Mouse (Mus musculus) CD4-positive, CD25-positive, alpha-beta regulatory T cell, adult 4 months (primary cell): ENCODE measurements around the gene Gucy2e. TPM values are rescaled to one million over a fixed set of nuclear protein-coding genes. Genes with fewer than 3 reads are reported as not detected.

Experiments
- ATAC-seq: one replicate; pipeline ENCODE4 v1.8.0; 2017
- polyA plus RNA-seq, 2 experiments: library from polyadenylated mRNA; unstranded; fragments of 100-300 nt; shearing (Covaris generic); gene quantifications; one replicate each; pipeline ENCODE4 v1.2.1; 2017

Gucy2e gene
- polyA plus RNA-seq, 2 experiments from 2014 or later = 0.53 TPM; not detected in 1

- ATAC-seq = peak; percentile 96
Measured at GRCm38 (mm10) chr11:69235285-69236060, 1.4 kb downstream of the Gucy2e start.

GRCm38 (mm10) chr11:69233141-69233540 is 3.7 kb downstream of the Gucy2e start:
- no peak for ATAC-seq

GRCm38 (mm10) chr11:69230420-69230819 is 6.4 kb downstream of the Gucy2e start:
- ATAC-seq = no peak

DNA sequence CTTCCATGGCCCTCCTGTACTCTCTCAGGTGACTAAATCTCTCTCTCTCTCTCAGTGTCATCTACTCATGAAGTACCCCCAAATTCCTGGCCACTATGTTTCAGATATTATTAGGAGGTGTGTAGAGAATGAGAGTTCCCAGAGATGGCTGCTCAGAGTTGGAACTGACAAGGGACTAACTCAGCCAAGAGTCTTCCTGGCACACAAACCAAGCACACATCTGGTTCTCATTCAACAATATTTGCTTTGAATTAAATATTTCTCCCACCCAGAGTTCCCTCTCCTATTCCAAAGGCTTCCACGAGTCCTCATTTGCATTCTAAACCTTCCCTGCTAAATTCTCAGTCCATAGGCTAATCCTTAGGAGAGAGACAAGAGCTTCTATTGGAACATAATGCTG is 11.1 kb downstream of the Gucy2e start:
- no peak for ATAC-seq

- ATAC-seq = no peak
Measured at GRCm38 (mm10) chr11:69223101-69223500, 13.7 kb downstream of the Gucy2e start.

DNA sequence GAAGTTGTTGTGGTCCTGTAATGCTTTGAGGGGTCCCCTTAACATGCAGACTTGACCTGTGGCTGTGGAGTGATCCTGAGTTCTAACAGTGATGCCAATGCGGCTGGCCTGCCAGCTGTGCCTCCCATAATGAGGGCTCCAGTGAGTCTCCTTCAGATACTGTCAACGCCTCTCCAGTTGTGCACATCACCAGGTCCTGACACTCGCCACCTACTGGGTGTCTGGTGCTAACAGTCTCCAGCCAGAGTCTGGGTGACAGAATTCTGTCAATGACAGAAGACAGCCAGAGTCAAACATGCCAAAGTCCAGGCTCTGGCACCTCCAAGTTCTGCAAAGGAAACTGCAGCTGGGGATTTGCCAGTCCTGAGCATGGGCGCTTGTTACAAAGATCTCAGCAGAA is 15.8 kb downstream of the Gucy2e start:
- ATAC-seq = no peak

DNA sequence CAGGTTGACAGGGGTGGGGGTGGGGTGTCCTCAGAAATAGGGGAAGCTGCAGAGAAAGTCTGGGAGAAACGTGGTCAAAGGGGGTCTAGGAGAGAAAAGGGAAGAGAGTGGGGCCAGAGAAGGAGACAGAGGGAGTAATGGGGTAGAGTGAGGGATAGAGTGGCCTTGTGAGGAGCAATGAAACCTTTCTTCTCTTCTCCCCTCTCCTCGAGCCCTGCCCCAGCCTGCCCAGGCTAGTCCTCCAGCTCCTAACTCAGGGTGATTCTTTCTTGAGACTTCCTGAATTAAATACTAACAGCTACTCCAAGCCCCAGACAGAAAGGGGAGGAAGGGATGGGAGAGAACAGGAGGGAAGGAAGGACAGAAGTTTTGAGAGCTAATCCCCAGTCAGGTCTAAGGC is 18.2 kb downstream of the Gucy2e start:
- no peak for ATAC-seq

GRCm38 (mm10) chr11:69217411-69217810 is 19.4 kb downstream of the Gucy2e start:
- no peak for ATAC-seq

DNA sequence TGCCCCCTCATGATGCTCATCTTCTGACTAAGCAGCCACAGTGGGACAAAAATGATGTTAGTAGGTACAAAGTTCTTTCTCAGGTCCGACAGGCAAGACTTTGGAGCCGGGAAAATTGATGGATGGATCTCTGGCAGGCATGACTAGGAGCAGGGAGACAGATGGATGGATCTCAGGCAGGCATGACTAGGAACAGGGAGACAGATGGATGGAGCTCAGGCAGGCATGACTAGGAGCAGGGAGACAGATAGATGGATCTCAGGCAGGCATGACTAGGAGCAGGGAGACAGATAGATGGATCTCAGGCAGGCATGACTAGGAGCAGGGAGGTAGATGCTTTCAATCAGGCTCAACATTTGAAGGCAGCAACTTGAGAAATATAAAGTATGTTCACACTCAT is 25.4 kb downstream of the Gucy2e start:
- ATAC-seq = no peak

DNA sequence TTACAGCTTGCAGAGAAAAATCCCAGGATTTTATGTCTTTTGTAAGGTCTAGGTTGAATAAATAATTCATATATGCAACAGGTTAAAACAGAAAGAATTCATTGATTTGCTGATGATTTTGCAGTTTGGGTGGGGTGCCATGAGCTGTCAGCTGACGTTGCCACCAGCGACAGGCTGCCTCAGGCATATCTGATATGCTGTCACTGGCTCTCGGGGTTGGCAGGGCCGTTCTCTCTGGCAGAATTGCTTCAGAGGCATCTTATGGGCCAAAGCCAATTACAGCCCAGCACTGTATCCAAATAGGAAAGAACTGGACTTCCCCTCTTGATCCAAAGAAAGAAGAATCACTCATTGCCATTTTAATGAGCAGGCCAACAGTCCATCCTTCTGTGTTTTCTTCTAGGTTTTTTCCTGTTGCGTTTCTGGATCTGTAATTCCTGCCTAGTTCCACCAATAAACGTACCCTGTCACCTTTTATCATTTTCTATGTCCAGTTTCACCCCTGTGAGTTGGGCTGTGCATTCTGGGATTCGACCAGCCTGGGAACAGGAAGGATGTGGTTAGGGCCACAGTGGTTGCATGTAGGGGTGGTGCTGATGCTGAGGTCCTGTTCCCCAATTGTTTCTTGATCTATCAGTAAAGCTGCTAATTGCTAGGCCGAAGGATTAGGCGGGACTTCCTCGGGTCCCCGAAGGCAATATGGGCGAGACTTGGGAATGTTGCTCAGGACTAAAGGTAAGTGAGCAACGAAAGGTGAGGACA is 34.2 kb downstream of the Gucy2e start:
- no peak for ATAC-seq

GRCm38 (mm10) chr11:69200231-69200630 is 36.6 kb downstream of the Gucy2e start:
- ATAC-seq = no peak

GRCm38 (mm10) chr11:69199251-69199650 is 37.6 kb downstream of the Gucy2e start:
- no peak for ATAC-seq

DNA sequence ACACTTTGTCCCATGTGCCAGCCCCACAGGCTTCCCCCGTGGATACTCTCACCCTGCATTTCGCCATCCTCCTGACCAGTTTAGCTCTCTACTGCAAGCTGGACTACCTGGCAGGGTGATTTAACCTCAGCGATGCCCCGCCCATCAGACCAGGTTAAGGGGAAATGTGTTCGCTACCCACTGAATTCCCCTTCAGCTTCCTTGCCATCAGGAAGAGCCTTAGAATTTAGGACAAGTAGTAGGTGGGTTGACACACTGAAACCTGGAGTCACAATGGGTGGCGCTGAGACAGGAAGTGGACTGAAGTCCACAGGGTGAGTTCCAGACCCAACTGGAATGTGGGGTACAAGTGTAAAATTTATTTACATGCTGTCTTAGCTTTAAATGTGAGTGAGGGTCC is 39.1 kb downstream of the Gucy2e start, which contains the start of gene Alox8:
Alox8 (minus strand) TSS at position 101 of the 400 bp plus-strand sequence.
- no peak for ATAC-seq

DNA sequence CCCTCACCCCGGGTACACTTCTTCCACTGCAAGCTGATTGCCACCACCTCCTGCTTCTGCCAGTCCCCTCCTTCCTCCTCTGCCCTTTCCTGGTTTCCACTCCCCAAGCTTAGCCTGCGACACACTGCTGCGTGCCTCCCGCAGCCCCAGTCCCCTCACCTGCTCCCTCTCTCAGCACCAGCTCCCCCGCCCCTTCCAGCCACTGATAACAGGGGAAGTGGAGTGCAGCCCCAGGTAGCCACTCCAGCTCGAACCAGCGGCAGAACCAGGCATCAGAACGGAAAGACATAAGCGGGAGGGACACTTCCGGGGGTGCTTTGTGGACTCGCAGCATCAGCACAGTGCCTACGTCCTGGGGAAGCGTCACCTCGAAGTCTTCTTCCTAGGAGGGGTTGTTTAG is 39.6 kb downstream of the Gucy2e start:
- peak; percentile 92 for ATAC-seq

- no peak for ATAC-seq
Measured at GRCm38 (mm10) chr11:69196766-69197165, 40.1 kb downstream of the Gucy2e start.

DNA sequence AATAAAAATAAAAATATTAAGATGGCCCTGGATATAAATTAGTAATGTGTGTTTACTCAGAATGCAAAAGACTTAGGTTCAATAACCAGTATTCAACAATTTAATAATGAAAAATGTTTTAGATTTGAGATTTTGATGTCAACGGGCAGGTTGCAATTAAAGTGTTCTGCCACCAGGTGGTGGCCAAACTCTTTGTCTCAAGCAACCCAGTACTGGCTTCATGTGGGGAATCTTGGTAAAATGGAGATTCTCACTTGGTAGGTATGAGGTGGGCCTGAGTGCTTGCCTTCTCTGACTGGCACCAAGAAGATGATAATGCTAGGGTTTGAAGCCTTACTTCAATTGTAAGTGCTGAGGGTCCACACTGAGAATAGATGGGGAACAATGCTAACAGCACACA is 44.0 kb downstream of the Gucy2e start:
- no peak for ATAC-seq

GRCm38 (mm10) chr11:69185936-69186335 is 50.9 kb downstream of the Gucy2e start:
- no peak for ATAC-seq

DNA sequence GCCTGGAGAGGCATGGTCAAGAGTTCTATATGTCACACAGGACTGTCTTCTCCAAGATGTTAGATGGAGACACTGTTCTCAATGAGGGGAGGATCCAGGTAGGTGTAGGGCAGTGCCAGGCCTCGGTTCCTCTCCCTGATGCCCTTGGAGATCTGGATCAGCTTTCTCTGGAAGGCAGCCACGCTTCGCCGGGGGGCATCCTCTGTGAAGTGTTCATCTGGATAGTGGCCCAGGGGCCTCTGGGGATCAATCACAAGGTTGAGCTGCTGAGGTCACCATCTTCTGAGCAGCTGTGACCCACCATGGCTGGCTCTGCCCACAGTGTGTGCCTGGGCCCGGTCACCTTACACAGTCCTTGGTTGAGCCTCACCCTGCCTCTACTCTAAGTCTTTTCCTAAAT is 51.8 kb downstream of the Gucy2e start:
- no peak for ATAC-seq

GRCm38 (mm10) chr11:69180120-69180519 is 56.7 kb downstream of the Gucy2e start:
- no peak for ATAC-seq

DNA sequence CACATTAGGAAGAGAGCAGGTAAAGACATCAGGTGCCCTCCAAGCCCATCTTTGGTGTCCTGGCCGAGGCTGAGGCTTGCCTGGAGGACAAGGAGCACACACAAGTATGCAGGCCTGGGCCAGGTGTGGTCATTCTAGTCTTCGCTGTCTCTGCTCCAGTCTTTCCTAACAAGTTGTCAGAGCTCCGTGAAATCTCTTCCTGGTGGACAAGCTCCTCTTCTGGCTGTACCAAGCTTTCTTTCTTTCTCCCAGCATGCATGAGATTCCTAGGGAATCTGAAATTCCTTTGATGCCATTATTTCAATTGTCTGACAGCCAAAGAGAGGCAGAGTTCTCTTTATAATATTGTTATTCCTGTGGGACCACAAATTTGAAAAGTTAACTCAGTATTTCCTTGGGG is 57.3 kb downstream of the Gucy2e start:
- ATAC-seq = no peak

DNA sequence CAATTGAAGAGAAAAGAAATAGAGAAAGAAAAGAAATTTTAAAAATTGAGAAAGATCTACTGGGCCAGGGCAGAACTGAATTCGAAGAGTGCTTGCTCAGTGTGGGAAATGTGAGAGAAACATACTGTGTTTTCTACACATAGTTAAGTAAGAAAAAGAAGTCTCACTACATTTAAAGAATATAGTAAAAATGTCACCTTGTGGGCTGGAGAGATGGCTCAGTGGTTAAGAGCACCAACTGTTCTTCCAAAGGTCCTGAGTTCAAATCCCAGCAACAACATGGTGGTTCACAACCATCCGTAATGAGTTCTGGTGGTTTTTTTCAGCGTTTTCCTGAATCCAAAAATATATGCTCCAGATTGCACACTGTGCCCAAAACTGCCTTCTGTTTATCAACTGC is 58.3 kb downstream of the Gucy2e start:
- no peak for ATAC-seq

GRCm38 (mm10) chr11:69174722-69175121 is 62.1 kb downstream of the Gucy2e start:
- no peak for ATAC-seq

GRCm38 (mm10) chr11:69172606-69173005 is 64.2 kb downstream of the Gucy2e start:
- ATAC-seq = no peak

DNA sequence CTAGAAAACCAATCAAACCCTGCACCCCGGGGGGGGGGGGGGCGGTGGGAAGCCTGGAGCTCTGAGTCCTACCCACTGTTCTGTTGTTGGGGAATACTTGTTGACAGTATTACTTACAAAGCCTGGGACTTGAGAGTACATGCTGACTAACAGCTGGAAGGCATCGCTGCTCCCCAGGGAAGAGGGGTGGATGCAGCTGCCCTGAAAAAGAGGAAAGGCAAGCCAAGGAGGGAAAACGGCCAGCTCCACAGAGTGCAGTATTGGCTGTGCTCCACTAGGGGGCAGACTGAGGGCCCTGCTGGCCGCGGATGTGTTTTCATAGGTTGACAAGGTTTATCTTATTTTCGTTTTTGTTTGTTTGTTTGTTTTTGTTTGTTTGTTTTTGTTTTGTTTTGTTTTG is 65.2 kb downstream of the Gucy2e start:
- no peak for ATAC-seq
